ENCODE assay signal across 25 mouse cellular contexts in the genomic region with DNA sequence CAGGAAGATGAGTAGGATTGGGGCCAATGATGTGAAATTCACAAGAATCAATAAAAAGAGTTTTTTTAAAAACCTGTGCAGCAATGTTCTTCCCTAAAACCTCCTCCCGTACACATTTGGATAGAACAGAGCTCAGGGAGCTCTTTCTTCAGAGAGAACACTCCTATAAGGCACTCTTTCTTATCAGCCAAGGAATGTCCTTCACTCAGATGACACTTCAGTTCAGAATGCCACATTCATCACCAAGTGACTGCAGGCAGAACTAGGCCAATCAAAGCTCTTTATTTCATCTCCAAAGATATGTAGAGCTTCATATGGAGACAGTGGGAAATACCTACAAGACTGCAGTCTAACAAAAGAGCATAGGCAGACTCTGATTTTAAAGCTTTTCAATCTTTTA.
"Had no signal": no experiment of that assay in that cellular context is flagged by ENCODE, and none has a peak within 500 bp of the region (broad histone marks: within the 10 kb centered on the region; RNA-seq: fewer than 3 reads in every experiment).

No protein-coding gene starts in this region.

- H3K4me1 ChIP-seq: intestine, embryonic 15.5 days; kidney, embryonic 15.5 days; limb, embryonic 12.5 days; limb, embryonic 15.5 days; midbrain, embryonic 10.5 days; midbrain, embryonic 13.5 days; neural tube, embryonic 13.5 days; stomach, embryonic 15.5 days had no signal

- H3K9ac ChIP-seq: intestine, embryonic 15.5 days; kidney, embryonic 15.5 days; limb, embryonic 12.5 days; limb, embryonic 15.5 days; liver, embryonic 14.5 days; liver, postnatal 0 days; midbrain, embryonic 13.5 days; neural tube, embryonic 13.5 days; stomach, embryonic 15.5 days had no signal

- H3K27ac ChIP-seq: intestine, embryonic 15.5 days; kidney, embryonic 15.5 days; left cerebral cortex, adult 2 months; limb, embryonic 12.5 days; limb, embryonic 15.5 days; liver, embryonic 14.5 days; midbrain, embryonic 10.5 days; midbrain, embryonic 13.5 days; neural tube, embryonic 13.5 days; stomach, embryonic 15.5 days had no signal

- DNase-seq: kidney, adult 11 months; kidney, adult 8-10 months; kidney, postnatal 10 days; kidney, postnatal 36 days; layer of hippocampus, postnatal 36 days; left cerebral cortex, postnatal 4 days; liver, postnatal 0 days; retina, postnatal 1 day; right cerebral cortex, postnatal 25 days; spleen, adult 18-20 months; thymus, postnatal 25 days had no signal

- ATAC-seq: intestine, embryonic 15.5 days; liver, postnatal 0 days; midbrain, embryonic 13.5 days; midbrain, embryonic 16.5 days had no signal

- H3K9me3 ChIP-seq: intestine, embryonic 15.5 days; kidney, embryonic 15.5 days; limb, embryonic 12.5 days; limb, embryonic 15.5 days; megakaryocyte, embryonic 14.5 days; midbrain, embryonic 10.5 days; midbrain, embryonic 13.5 days; neural tube, embryonic 13.5 days; stomach, embryonic 15.5 days had no signal

- H3K36me3 ChIP-seq: intestine, embryonic 15.5 days had no signal

- H3K27me3 ChIP-seq: intestine, embryonic 15.5 days; kidney, embryonic 15.5 days; limb, embryonic 12.5 days; limb, embryonic 15.5 days; megakaryocyte, embryonic 14.5 days; midbrain, embryonic 13.5 days; neural tube, embryonic 13.5 days; stomach, embryonic 15.5 days had no signal

- H3K4me2 ChIP-seq: intestine, embryonic 15.5 days; kidney, embryonic 15.5 days; limb, embryonic 12.5 days; limb, embryonic 15.5 days; liver, embryonic 11.5 days; midbrain, embryonic 13.5 days; neural tube, embryonic 13.5 days; stomach, embryonic 15.5 days had no signal

- H3K4me3 ChIP-seq: intestine, embryonic 15.5 days; kidney, embryonic 15.5 days; left cerebral cortex, adult 2 months; limb, embryonic 12.5 days; limb, embryonic 15.5 days; megakaryocyte, embryonic 14.5 days; midbrain, embryonic 10.5 days; midbrain, embryonic 13.5 days; myocyte; neural tube, embryonic 13.5 days; stomach, embryonic 15.5 days had no signal
